Mouse (Mus musculus) thymus, postnatal 0 days (tissue): ENCODE data around the gene Ryr2. TPM values are rescaled to one million over a fixed set of nuclear protein-coding genes. Genes with fewer than 3 reads are reported as not detected.

Source experiments
- DNase-seq: peaks from one replicate; pipeline ENCODE4 v3.0.0-alpha.2; 2015; ENCODE audit warnings: low spot score
- polyA plus RNA-seq: library from polyadenylated mRNA; unstranded; fragments of >200 nt; fragmentation: Nextera tagmentation; extraction: Ambion mirVana; gene quantifications from 2 replicates; pipeline ENCODE4 v1.2.1, GENCODE M21; 2015

Gene Ryr2
- polyA plus RNA-seq, 1 experiment from 2014 or later: 0.68 TPM

DNA sequence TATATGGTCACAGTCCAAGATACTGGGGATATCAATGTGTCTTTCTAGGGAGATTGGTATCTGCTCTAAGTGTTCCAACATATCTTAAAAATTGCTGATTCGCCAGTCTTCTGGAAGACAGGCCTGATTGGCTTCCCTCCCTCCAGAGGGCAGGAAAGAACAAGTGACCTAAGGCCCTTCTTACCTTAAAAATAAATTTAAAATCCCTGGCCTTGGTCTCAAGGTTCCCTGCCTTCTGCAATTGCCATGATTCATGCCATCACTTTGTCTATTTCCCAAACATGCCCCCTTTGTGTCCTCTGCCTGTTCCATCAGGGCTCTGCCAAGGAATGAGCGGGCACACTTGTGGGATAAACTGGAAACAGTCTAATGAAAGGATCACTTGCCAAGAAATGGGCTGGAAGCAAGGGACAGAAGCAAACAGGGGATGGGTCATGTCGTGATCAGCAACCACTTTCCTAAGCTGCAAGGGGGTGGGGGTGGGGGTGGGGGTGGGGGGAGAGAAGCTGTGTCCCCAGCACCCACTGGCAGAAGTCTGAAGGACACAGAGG, 10.3 kb downstream of the Ryr2 start:
- DNase-seq: no peak

DNA sequence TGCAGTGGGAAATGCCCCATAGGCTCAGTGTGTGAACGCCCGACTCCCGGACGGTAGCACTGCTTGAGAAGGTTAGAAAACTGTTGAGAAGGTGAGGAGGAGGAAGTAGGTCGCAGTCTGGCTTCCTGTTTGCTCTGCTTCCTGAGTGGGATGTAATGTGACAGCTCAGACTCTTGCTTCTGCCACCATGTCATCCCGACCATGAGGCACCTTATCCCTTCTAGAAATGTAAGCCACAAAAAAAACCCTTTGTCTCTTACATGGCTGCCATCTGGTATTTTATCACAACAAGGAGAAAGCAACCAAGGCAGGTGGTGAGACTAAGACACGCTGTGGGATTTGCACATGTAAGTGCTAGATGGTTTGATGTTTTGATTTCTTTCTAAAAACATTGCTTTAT, 12.2 kb downstream of the Ryr2 start:
- peak; percentile 42 for DNase-seq

DNA sequence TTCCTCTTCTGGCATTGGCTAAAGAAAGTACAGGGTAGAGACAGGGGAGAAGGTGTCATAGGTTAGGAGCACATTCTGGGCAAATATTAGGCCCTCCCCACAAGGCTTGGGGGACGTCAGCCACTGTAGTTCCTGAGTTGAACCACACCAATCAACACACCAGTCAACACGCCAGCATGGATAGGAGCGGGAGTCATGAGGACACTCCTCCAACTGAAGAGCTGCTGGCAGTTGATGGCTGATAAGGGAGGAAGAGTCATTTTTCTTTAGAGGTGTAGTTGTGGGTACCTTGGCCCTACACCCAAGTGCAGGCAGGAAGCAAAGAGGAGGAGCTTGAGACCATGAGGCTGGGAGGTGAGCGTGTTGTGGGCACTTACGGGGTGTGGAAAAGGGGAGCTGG, 13.6 kb downstream of the Ryr2 start:
- DNase-seq: no peak

DNA sequence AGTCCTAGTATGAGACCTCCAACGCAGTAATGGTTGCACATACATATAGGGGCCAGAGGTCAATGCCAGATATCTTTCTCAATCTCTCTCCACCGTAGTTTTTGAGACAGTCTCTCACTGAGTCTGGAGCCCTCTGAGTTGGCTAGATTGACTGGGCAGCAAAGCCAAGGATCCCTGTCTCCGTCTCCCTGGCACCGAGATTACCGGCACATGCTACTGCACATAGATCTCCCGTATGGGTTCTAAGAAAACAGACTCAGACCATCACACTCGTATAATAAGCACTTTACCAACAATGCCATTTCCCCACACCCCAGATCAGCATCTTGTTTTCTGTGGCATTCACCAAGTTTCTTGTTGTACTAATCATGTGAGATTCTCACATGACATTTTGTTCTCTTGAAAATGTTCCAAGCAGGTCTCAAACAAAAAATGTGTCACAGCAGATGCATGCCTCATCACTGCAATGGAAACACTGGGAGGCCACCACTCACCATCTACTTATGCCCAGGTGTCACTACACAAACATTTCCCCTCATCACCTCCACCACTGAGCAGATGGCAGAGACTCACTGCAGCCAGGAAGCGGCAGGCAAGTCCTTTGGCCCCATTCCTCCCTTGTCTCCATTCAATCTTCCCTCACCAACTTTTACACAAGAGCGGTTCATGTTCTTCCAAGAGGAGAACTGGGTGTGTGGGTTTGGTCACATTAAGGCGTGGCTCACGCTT, 14.2 kb downstream of the Ryr2 start:
- DNase-seq: no peak

DNA sequence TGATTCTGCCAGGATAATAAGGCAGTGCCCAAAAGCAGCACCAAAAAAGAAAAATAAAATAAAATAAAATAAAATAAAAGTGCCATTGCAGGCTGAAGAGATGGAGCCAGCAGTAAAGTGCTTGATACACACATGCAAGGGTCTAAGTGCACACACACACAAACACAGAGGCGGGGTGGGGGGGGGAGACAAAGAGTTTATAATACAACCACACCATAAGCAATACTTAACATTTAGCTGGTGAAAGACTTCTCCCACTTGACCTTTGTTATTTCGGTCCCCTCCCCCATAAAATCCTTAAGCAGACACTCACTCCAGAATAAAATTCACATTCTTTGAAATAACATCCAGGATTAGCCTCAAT, 22.7 kb downstream of the Ryr2 start:
- DNase-seq: no peak

DNA sequence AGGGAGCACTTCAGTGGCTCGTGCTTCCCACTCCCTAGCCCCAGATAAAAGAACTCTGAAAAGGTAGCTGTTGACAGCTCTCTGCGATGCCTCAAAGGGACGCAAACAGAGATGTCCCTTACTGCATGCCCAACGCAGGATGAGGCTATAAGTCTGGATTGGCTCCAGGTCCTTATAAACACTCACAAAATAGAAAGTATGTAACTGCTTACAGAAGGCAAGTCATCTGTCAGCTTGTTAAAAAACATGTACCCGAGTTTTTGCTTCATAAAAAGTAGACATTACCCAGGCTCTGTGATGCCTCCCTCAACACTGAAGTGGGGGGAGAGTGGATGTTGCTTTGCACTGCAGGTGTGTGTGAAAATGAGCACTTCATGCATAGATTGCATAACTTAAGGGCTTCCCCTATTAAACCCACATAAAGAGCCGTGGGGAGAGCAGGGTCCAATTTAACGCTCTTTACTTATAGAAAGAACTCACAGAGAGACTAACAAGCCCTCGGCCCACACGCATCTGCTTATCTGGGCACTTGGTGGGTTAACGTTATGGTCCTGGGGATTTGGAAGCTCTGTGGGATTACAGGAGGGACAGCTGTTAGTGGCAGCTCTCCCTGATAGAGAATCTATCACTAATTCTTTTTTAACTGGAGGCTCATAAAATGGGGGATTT, 23.2 kb downstream of the Ryr2 start:
- DNase-seq: peak; percentile 29

DNA sequence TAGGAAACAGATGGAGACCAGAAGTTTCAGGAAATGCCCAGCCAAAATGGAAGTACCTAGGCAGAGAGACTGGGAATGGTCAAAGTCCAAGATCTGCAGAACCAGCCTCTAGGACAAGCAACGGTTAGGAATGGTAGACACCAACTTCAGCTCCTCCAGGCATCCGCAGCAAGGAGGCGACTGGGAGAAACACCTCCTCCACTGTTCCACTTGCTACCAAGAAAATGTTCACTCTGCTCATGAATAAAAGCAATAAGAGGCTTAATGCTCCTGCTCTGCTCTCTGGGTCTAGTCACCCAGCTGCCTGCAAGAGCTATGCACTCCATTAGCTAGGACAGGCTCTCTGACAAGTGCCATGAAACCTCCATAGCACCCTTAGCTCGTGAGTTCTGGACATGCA, 26.2 kb downstream of the Ryr2 start:
- DNase-seq: no peak

DNA sequence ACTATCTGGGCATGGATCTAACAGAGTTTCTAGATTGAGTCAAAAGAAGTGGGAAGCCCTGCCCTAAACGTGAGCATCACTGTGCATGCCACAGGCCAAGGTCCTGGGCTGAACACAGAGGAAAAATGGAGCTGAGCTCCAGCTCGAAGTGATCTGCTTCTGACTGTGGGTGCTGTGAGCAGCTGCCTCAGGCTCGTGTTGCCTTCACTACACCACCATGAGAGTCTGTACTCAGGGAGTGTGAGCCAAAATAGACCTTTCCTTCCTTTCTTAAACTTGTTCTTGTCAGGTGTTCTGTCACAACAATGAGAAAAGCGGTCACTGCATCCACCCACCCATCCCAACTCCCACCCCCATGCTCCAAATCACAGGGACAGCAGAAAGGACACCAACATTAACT, 27.2 kb downstream of the Ryr2 start:
- no peak for DNase-seq

DNA sequence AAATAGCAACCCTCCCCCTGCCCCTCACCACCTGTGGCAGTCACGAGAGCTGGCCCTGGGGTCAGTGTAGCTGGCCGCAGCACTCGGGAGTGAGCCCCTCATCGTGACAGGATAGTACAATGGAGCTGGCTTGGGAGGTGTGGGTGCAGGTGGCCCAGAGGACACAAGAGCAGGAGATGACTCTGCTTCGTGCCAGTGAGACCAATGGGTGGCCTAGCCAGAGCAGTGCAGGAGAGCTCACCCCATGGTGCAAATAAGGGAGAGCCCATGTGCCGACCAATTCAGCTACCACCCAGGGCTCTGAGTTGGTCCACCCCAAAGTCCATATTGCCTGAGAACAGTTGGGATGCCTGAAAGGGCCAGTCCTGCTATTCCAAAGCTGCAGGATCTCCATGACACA, 31.8 kb downstream of the Ryr2 start:
- DNase-seq: no peak

DNA sequence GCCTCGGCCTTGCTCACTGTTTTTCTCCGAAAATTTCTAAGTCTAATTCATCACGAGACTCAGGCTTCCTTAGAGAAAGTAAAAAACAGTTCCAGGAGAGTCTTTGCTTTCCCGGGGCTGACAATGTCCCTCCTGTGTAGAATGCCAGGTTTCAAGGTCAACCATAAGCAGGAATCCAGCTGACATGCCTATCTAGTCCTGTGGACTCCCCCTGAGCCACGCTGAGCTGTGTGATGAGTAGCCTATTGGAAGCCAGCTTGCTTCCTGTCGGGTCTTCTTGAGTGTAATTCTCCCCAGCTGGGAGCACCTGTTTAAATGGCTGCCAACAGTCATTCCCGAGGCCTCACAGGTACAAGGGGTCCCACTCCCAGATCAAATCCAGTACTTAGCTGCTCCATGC, 34.2 kb downstream of the Ryr2 start:
- no peak for DNase-seq

DNA sequence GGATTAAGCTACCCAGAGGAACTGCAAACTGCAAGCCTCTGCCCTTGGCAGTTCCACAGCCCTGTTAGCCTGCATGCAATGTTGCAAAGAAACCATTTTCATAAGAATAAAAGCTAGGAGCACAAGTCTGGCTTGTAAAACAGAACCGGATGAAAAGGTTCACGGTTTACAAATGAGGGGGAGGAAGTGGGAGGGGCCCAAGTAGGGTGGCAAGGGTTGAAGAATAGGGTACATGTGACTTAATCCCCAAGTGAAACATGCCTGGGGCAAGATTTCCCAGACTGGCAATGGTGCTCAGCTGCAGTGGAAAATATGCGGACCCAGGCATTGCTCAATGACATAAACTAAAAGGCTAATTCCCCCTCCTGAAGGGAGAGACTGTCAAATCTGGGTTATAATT, 34.6 kb downstream of the Ryr2 start:
- peak; percentile 32 for DNase-seq

DNA sequence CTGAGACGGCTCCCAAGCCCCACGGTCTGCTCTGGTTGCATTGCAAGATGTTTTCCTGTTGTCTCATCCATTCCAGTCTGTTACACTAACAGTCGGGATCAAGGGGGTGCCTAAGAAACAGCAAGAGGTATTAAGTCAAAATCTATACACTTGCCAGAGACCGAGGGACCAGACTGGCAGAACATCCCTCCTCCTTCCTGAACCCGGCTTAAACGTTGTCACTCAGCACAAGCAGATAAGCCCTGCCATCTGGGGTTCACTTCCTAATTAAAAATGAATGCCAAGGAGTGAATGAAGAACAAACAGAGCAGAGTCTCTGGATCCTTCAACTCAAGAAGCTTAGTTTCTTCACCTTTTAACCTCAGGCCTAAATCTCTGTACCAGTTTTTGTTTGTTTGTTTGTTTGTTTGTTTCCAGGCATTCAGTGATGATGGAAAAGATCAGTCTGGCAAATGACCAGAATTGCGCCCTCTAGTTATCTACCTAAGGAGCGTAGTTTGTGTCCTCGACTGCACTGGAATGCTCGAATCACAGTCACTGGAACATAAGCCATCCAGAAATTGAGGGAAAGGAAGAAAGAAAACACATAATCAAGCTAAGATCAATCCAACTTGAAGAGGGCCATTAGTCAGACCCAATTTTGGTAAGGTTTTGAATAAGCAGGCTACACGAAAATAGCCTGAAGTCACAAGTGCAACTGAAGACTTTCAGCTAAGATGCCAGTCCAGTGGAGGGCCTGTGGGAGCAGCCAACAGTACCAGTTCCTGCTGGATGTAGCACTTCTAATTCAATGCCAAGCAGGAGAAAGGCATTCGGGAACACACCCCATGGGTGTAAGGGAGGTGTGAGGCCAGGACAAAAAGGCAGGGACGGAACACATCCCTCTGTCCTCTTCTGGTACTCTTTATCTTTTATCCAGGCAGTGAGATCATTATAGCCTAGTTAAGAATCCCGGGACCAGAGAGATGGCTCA, 36.3 kb downstream of the Ryr2 start:
- no peak for DNase-seq

DNA sequence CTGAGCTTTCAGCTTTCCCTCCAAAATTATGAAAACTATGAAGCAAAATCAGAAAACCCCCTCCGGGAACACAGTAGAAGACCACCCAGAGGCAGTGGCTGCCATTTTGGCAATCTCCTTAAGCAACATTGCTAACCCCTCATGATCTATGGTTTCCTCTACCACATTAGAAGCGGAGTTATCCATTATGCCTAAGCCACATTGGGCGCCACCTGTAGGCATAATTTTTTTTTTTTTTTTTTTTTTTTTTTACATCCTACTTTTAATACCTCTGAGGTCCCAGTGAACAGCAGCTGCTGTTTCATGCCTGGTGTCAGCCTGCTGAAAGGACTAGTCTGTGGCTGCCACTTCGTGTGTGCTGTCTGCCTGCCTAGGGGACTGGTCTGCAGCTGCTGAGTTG, 42.2 kb downstream of the Ryr2 start:
- no peak for DNase-seq

DNA sequence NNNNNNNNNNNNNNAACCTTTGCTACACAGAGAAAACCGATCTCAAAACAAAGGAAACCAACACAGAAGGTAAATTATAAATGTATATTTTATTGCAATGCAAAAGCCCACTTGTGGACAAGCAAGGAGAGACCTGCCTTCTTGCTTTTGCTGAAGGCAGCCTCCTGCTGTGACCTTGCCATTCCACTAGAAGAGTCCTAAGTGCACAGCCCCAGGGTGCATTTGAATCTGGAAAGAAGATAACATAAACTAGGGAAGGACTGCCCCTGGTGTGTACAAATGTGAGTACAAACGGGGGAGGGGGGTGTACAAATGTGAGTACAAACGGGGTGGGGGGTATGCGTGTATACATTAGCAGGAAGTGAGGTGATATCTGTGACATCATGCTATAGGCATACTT, 43.2 kb downstream of the Ryr2 start:
- DNase-seq: no peak

DNA sequence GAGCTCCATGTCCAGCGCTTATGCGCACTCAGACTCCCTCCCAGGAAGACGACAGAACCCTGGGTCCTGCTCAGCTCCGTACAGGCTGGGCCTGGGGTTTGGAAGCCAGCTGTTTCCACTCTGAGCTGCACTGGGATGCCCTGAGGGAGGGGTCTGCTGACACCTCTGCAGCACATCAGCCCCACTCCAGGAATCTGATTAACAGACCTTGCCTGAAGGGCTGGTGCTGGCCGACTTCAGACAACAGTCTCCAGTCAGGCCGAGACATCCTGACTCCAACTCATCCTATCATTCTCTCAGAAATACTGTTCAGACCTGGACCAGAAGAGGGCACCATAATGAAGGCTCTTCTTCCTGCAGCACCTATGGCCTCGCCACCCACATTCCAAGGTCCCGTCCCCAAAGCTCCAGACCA, 49.4 kb downstream of the Ryr2 start:
- DNase-seq: no peak

DNA sequence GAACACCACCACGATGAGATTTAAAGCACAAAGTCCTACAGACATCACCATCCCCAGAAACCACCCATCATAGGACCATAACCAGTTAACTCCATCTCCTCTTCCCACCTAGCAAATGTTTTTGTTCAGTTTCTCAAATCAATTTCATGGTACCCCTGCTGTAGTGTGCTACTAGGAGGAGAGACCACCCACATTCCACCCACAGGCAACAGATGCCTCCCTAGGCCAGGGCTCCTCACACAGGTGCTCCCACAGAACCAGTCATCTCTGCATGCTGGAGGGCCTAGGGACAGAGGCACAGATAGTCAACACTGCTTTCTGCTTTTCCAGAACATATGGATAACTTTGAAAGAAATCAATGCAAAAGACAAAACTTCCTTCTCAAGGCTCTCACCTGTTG, 50.8 kb downstream of the Ryr2 start:
- no peak for DNase-seq

DNA sequence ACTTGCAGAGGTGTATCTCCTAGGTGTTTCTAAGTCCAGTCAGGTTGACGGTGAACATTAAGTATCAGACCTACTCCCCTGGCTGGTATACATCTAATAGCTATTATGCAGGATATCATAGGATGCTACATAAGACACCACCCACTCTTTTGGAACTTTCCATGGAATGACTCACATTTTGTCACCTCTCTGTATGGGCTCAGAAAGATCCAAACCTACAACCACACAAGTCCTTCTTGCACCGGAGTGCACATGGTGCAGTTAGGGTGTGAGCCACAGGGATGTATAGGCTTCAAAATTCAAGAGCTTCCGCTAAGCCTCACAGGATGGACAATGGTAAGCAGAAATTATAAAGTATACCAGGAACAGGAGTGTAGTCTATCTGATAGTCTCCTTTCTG, 52.8 kb downstream of the Ryr2 start:
- no peak for DNase-seq

DNA sequence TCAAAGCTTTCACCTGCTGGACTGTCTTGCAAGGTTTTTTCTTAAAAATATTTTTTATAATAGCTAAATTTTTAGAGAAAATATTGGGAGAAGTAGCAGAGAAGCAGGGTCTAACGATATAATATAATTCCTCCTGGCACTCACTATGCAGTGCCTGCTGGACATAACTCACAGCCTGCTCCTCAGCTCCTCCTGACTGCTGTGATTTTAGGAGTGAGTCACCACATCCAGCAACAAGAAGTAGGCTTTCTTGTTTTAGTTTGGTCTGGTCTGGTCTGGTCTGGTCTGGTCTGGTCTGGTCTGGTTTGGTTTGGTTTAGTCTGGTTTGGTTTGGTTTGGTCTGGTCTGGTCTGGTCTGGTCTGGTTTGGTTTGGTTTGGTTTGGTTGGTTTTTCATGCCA, 55.9 kb downstream of the Ryr2 start:
- no peak for DNase-seq

DNA sequence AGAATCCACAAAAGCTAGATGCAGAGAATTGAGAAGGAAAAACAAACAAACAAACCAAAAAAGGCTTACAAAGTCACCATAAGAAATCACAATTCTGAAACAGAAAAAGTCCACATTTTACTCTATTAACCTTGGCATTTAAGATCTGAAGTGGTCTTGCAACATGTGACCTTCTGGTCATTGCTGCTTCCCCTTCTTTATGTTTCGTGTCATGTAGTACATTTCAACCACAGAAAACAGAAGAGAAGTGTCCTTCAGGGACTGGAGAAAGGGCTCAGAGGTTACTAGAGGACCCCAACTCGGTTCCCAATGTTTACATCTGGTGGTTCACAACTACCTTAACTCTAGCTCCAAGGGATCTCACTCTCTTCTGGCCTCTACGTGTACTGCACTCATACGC, 59.7 kb downstream of the Ryr2 start:
- DNase-seq: no peak

DNA sequence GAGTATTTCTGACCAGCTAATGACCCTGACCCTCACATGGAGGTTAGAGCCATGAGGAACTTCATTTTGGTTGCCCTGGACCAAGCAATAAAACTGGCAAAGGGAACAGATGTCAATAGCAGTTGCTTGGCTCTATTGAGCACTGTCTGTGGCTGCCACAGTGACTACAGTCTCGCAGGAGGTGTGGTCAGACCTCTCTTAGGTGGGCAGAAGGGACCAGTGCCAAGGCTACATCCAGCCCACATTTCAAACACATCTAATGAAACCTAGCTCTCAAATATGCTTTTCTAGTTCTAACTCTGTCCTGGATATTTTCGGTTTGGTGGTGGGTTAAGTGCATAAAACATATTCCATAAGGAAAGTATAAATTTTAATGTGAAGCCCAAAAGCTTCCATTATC, 62.0 kb downstream of the Ryr2 start:
- DNase-seq: no peak

DNA sequence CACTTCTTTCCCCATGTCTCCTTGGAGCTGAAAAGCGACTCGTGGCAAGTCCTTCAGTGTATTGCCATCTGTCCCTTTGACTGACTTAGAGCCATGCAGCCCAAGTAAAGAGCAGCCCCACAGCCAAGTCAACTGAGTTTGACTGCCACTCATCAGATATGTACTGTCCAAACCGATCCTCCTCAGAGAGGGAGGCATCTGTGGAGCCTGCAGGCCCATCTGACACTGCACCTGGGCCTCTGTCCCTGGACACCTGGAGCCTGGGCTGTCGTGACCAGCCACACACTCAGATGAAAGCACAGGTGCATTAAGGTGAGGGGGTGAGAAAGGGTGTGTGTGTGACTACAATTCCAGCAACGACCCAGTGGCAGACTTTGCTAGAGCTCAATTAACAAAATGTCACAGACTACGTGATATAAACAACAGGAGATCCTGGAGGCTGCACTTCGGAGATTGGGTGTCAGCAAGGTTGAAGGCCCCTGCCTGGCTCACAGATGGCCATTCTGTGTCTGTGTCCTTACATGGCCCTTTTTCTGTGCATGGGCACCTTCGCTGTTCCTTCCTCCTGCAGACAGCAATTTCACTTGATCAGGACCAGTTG, 63.8 kb downstream of the Ryr2 start:
- no peak for DNase-seq

DNA sequence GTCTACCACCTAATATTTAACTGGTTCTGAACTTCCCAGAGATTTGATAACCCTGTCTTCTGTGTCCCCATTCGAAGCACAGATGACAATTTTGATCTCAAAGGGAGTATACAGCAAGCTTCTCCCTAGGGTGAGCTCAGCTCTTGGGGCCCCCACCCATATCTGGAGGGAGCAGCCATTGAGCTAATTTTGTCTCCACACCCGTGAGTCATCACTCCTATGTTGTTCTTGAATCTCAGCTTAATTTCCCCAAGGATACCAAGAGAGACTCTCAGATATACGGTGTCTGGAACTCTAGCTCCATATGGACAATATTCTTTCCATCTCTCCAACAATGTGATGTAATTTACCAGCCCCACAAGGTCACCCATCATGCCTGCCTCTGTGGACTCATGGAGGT, 66.8 kb downstream of the Ryr2 start:
- no peak for DNase-seq
